Mouse (Mus musculus) urinary bladder, adult 2 months (tissue): Measurements from ENCODE around the gene Myh14. TPM values are rescaled to one million over a fixed set of nuclear protein-coding genes. Genes with fewer than 3 reads are reported as not detected.
A peak's percentile ranks its signal among the peaks of the same experiment; 100 is the strongest.
"Not testable (repeated sequence)": the region's sequence is repeated elsewhere in the genome, so short reads cannot be mapped to it uniquely, and the experiment has no call there.

Source experiments
- DNase-seq: peaks from one replicate; pipeline ENCODE4 v3.0.0; 2022; ENCODE audit warnings: low spot score
- polyA plus RNA-seq: library from polyadenylated mRNA; depleted of rRNA; stranded (reverse); fragments of >200 nt; gene quantifications from 2 replicates; pipeline ENCODE4 v1.2.3, GENCODE M21; 2012; rRNA removed

Myh14 gene
- 8.7 and 16.9 TPM in 2 replicates for polyA plus RNA-seq

- peak; percentile 69 for DNase-seq
Measured at GRCm38 (mm10) chr7:44670803-44671202, at the start of gene Myh14. Myh14 (minus strand) TSS chr7:44670843.

- DNase-seq: no peak
Measured at GRCm38 (mm10) chr7:44709881-44710280, 39.2 kb upstream of the Myh14 start.

- no peak for DNase-seq
Measured at GRCm38 (mm10) chr7:44708574-44708973, 37.9 kb upstream of the Myh14 start, which contains the start of gene Izumo2. Izumo2 (plus strand) TSS chr7:44708742.

GRCm38 (mm10) chr7:44708093-44708492 is 37.5 kb upstream of the Myh14 start:
- not testable (repeated sequence) for DNase-seq

GRCm38 (mm10) chr7:44707169-44707675 is 36.6 kb upstream of the Myh14 start:
- DNase-seq: no peak

GRCm38 (mm10) chr7:44706322-44706721 is 35.7 kb upstream of the Myh14 start:
- no peak for DNase-seq

GRCm38 (mm10) chr7:44705086-44705485 is 34.4 kb upstream of the Myh14 start:
- DNase-seq: no peak

- DNase-seq: no peak
Measured at GRCm38 (mm10) chr7:44704363-44704762, 33.7 kb upstream of the Myh14 start.

GRCm38 (mm10) chr7:44702985-44703384 is 32.3 kb upstream of the Myh14 start:
- no peak for DNase-seq

- no peak for DNase-seq
Measured at GRCm38 (mm10) chr7:44701921-44702320, 31.3 kb upstream of the Myh14 start.

GRCm38 (mm10) chr7:44697980-44698379 is 27.3 kb upstream of the Myh14 start:
- no peak for DNase-seq

GRCm38 (mm10) chr7:44697191-44697710 is 26.6 kb upstream of the Myh14 start:
- peak; percentile 34 for DNase-seq

GRCm38 (mm10) chr7:44695223-44695622 is 24.6 kb upstream of the Myh14 start:
- no peak for DNase-seq

- DNase-seq: no peak
Measured at GRCm38 (mm10) chr7:44693427-44694175, 23.0 kb upstream of the Myh14 start.

GRCm38 (mm10) chr7:44689331-44689730 is 18.7 kb upstream of the Myh14 start:
- no peak for DNase-seq

- no peak for DNase-seq
Measured at GRCm38 (mm10) chr7:44688890-44689289, 18.2 kb upstream of the Myh14 start.

- no peak for DNase-seq
Measured at GRCm38 (mm10) chr7:44685531-44686402, 15.1 kb upstream of the Myh14 start.

GRCm38 (mm10) chr7:44683656-44684055 is 13.0 kb upstream of the Myh14 start:
- DNase-seq: no peak

- DNase-seq: no peak
Measured at GRCm38 (mm10) chr7:44676611-44677010, 6.0 kb upstream of the Myh14 start.

- DNase-seq: no peak
Measured at GRCm38 (mm10) chr7:44676126-44676525, 5.5 kb upstream of the Myh14 start.

- no peak for DNase-seq
Measured at GRCm38 (mm10) chr7:44675171-44675570, 4.5 kb upstream of the Myh14 start.

GRCm38 (mm10) chr7:44674511-44674910 is 3.9 kb upstream of the Myh14 start:
- no peak for DNase-seq
